Mouse (Mus musculus): Measurements from ENCODE around the gene Ccdc22. TPM values are rescaled to one million over a fixed set of nuclear protein-coding genes. Genes with fewer than 3 reads are reported as not detected.

Gene Ccdc22
- polyA plus RNA-seq, 1 experiment: 33.4 TPM

DNA sequence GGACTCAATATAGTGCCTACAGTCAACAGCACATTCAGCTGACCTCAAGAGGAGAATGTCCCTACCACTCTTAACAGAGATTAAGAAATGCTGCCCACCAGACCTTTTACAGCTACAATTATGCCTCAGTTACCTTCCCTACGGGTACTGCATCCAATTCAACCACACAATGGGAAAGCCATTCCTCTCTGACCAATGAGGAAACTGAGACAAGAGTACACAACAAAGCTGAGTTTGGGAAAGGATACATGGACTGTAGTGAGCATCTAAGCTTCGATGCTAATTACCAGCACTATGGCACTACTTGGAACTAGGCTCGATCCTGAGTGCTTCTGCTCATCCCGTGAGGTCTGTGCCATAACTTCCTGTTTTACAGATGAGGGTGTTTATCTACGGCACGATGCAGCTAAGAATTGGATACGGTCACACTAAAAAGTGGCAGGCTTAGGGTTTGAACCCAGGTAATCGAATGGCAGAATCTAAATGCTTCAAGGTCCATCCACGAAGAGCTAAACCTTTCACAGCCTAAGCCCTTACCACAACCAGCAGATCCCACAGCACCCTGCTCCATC is 33.7 kb downstream of the Ccdc22 start:
- no peak for DNase-seq
- H3K27me3 ChIP-seq (ENCODE audit: control insufficient read depth, insufficient read depth, low read length): no peaks in the 10 kb centered on the region
- peaks cover 4% of the 10 kb centered on the region for H3K4me1 ChIP-seq (ENCODE audit: control insufficient read depth, insufficient read depth, low read length)
- no peak for TF ChIP-seq POLR2A (IDR thresholded peaks at IDR 0.05; ENCODE audit: borderline replicate concordance, insufficient read depth, low read length)
- TF ChIP-seq CTCF (IDR thresholded peaks at IDR 0.05; ENCODE audit: borderline replicate concordance, insufficient read depth, low read depth, low read length): no peak
- no peak overlapping the region for H3K27ac ChIP-seq (ENCODE audit: insufficient read depth, low read length)
- WGBS: 88% methylated on average over 9 of the region's 9 CpGs
- no peak overlapping the region for H3K4me3 ChIP-seq (replicated peaks; ENCODE audit: insufficient read depth, low read depth, low read length)

DNA sequence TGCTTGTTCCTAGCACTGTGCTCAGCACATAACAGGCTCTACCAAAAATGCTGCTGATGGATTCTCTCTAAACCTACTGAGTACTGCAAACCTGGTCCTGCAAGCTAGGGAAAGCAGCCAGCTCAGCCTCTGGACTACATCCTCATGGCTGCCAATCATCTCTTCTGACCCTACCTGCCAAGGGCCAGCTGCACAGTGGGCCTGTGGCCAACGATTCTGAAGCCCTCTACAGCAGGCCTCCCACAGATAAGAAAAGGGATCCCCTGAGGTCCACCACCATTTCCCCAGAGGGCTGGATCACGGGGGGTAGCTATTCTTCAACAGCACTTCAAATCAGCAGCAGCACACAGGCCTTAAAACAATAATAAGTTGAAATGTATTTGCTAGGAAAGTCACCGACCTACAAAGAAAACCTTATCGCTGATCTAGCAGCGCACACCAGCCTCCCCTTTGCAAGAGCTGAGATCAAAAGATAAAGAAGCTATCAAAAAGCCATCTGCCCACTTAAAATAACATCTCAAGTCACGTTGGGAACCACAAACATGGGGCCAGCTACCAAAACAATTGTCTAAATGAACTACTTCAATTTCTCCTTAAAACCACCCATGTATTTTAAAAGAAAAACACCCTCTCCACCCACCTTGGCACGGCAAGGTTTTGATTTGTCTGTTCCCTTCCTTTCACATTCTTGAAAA is 34.7 kb downstream of the Ccdc22 start:
- H3K27me3 ChIP-seq (ENCODE audit: control insufficient read depth, insufficient read depth, low read length): no peaks in the 10 kb centered on the region
- peaks cover 4% of the 10 kb centered on the region for H3K4me1 ChIP-seq (ENCODE audit: control insufficient read depth, insufficient read depth, low read length)
- no peak for TF ChIP-seq POLR2A (IDR thresholded peaks at IDR 0.05; ENCODE audit: borderline replicate concordance, insufficient read depth, low read length)
- TF ChIP-seq CTCF (IDR thresholded peaks at IDR 0.05; ENCODE audit: borderline replicate concordance, insufficient read depth, low read depth, low read length): no peak
- 0 out of 2 replicates have a peak overlapping the region, but pooled peaks have one; percentile 39 for H3K27ac ChIP-seq (ENCODE audit: insufficient read depth, low read length)
- WGBS: 35% methylated on average over 7 of the region's 7 CpGs
- DNase-seq: no peak
- H3K4me3 ChIP-seq (replicated peaks; ENCODE audit: insufficient read depth, low read depth, low read length): no peak overlapping the region

DNA sequence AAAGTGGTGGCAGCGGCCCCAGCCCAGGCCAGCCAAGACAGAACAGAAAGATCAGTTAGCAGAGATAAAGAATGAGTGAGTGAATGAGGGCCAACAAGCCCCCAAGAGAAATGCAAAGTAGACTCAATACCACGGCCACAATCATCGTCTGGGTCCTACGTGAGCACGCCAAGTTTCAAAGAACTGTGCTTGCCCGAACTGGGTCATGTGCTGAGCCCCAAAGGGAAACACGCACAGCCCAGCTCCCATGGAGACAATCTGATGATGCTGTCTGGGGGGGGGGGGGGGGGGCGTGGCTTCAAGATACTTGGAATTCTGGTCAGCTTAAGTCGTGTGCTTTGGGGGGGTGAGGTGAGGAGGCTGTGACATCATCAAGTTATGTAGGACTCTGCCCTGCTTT is 37.8 kb downstream of the Ccdc22 start:
- 48% methylated on average over 8 of the region's 9 CpGs for whole genome bisulfite sequencing
- Histone ChIP-seq H3K27ac (ENCODE audit: insufficient read depth, low read length) (no peak overlapping the region), H3K27me3 (ENCODE audit: control insufficient read depth, insufficient read depth, low read length) (no peaks in the 10 kb centered on the region), H3K4me1 (ENCODE audit: control insufficient read depth, insufficient read depth, low read length) (peaks cover 4% of the 10 kb centered on the region), H3K4me3 (replicated peaks; ENCODE audit: insufficient read depth, low read depth, low read length) (no peak overlapping the region)
- TF ChIP-seq CTCF (IDR thresholded peaks at IDR 0.05; ENCODE audit: borderline replicate concordance, insufficient read depth, low read depth, low read length): no peak
- no peak for TF ChIP-seq POLR2A (IDR thresholded peaks at IDR 0.05; ENCODE audit: borderline replicate concordance, insufficient read depth, low read length)
- no peak for DNase-seq

- no peaks in the 10 kb centered on the region for H3K27me3 ChIP-seq (ENCODE audit: control insufficient read depth, insufficient read depth, low read length)
- 88% methylated on average over 6 of the region's 6 CpGs for WGBS
- no peak for DNase-seq
- H3K27ac ChIP-seq (ENCODE audit: insufficient read depth, low read length): no peak overlapping the region
- TF ChIP-seq POLR2A (IDR thresholded peaks at IDR 0.05; ENCODE audit: borderline replicate concordance, insufficient read depth, low read length) (no peak), CTCF (IDR thresholded peaks at IDR 0.05; ENCODE audit: borderline replicate concordance, insufficient read depth, low read depth, low read length) (no peak)
- H3K4me3 ChIP-seq (replicated peaks; ENCODE audit: insufficient read depth, low read depth, low read length): no peak overlapping the region
- H3K4me1 ChIP-seq (ENCODE audit: control insufficient read depth, insufficient read depth, low read length): peaks cover 4% of the 10 kb centered on the region
Observed at GRCm38 (mm10) chrX:7566352-7566751, 39.0 kb downstream of the Ccdc22 start.

GRCm38 (mm10) chrX:7563076-7563475 is 42.2 kb downstream of the Ccdc22 start:
- H3K27ac ChIP-seq (ENCODE audit: insufficient read depth, low read length): no peak overlapping the region
- H3K27me3 ChIP-seq (ENCODE audit: control insufficient read depth, insufficient read depth, low read length): no peaks in the 10 kb centered on the region
- TF ChIP-seq POLR2A (IDR thresholded peaks at IDR 0.05; ENCODE audit: borderline replicate concordance, insufficient read depth, low read length): no peak
- no peak for TF ChIP-seq CTCF (IDR thresholded peaks at IDR 0.05; ENCODE audit: borderline replicate concordance, insufficient read depth, low read depth, low read length)
- peaks cover 2% of the 10 kb centered on the region for H3K4me1 ChIP-seq (ENCODE audit: control insufficient read depth, insufficient read depth, low read length)
- no peak overlapping the region for H3K4me3 ChIP-seq (replicated peaks; ENCODE audit: insufficient read depth, low read depth, low read length)
- DNase-seq: no peak
- WGBS: 23% methylated on average over 2 of the region's 2 CpGs

- 99% methylated on average over 4 of the region's 4 CpGs for WGBS
Observed at GRCm38 (mm10) chrX:7553474-7553873, 51.8 kb downstream of the Ccdc22 start.

More at GRCm38 (mm10) chrX:7553474-7553873, 51.8 kb downstream of the Ccdc22 start:
- Histone ChIP-seq H3K27ac (ENCODE audit: insufficient read depth, low read length) (no peak overlapping the region), H3K4me3 (replicated peaks; ENCODE audit: insufficient read depth, low read depth, low read length) (no peak overlapping the region), H3K4me1 (ENCODE audit: control insufficient read depth, insufficient read depth, low read length) (no peaks in the 10 kb centered on the region), H3K27me3 (ENCODE audit: control insufficient read depth, insufficient read depth, low read length) (no peaks in the 10 kb centered on the region)
- no peak for TF ChIP-seq CTCF (IDR thresholded peaks at IDR 0.05; ENCODE audit: borderline replicate concordance, insufficient read depth, low read depth, low read length)
- no peak for TF ChIP-seq POLR2A (IDR thresholded peaks at IDR 0.05; ENCODE audit: borderline replicate concordance, insufficient read depth, low read length)
- DNase-seq: no peak

Other genes starting within 250 kb of the Ccdc22 start
- 4.1 and 4.2 TPM in 2 replicates for gene Usp27x, start 229.7 kb downstream of the Ccdc22 start, polyA plus RNA-seq (2012; rRNA removed)
- 0.03 TPM in 1 of 2 replicates, not detected in the other for gene Foxp3, start 31.9 kb downstream of the Ccdc22 start, polyA plus RNA-seq (2012; rRNA removed)
- gene Ppp1r3f, start 31.2 kb downstream of the Ccdc22 start, polyA plus RNA-seq (2012; rRNA removed): 20.6 and 21.4 TPM in 2 replicates
- gene Cacna1f, start 1.6 kb upstream of the Ccdc22 start, polyA plus RNA-seq (2012; rRNA removed): 0.08 and 0.13 TPM in 2 replicates
- gene Syp, start 33.0 kb upstream of the Ccdc22 start, polyA plus RNA-seq (2012; rRNA removed): 945 and 955 TPM in 2 replicates
- 1.7 and 2.1 TPM in 2 replicates for gene Prickle3, start 51.7 kb upstream of the Ccdc22 start, polyA plus RNA-seq (2012; rRNA removed)
- 5.2 and 6.5 TPM in 2 replicates for gene Plp2, start 65.9 kb upstream of the Ccdc22 start, polyA plus RNA-seq (2012; rRNA removed)
- gene Magix, start 75.7 kb upstream of the Ccdc22 start, polyA plus RNA-seq (2012; rRNA removed): 2.2 and 2.6 TPM in 2 replicates
- gene Gpkow, start 91.6 kb upstream of the Ccdc22 start, polyA plus RNA-seq (2012; rRNA removed): 30.5 and 33.1 TPM in 2 replicates
- gene Wdr45, start 108.8 kb upstream of the Ccdc22 start, polyA plus RNA-seq (2012; rRNA removed): 81.8 and 82.7 TPM in 2 replicates
- gene Gm45208, start 116.7 kb upstream of the Ccdc22 start, polyA plus RNA-seq (2012; rRNA removed): 0.54 TPM in 1 of 2 replicates, not detected in the other
- 166 and 179 TPM in 2 replicates for gene Praf2, start 122.9 kb upstream of the Ccdc22 start, polyA plus RNA-seq (2012; rRNA removed)
- gene Ccdc120, start 145.4 kb upstream of the Ccdc22 start, polyA plus RNA-seq (2012; rRNA removed): 68.3 and 82.6 TPM in 2 replicates
- gene Tfe3, start 157.0 kb upstream of the Ccdc22 start, polyA plus RNA-seq (2012; rRNA removed): 24.4 and 24.5 TPM in 2 replicates
- gene Gripap1, start 184.2 kb upstream of the Ccdc22 start, polyA plus RNA-seq (2012; rRNA removed): 110 TPM in 2 replicates
- 5.9 and 7.6 TPM in 2 replicates for gene Kcnd1, start 216.8 kb upstream of the Ccdc22 start, polyA plus RNA-seq (2012; rRNA removed)
- 49.4 and 52.5 TPM in 2 replicates for gene Otud5, start 235.8 kb upstream of the Ccdc22 start, polyA plus RNA-seq (2012; rRNA removed)